Mouse (Mus musculus): Measurements from ENCODE around the gene Olfr49. TPM values are rescaled to one million over a fixed set of nuclear protein-coding genes. Genes with fewer than 3 reads are reported as not detected.

The Olfr49 gene
- polyA plus RNA-seq, 1 experiment from 2014 or later = not detected

- Histone ChIP-seq H3K4me3 (peak overlapping the region; percentile 62; the same call in 1 of the 2 replicates), H3K27ac (no peak overlapping the region), H3K4me1 (peaks cover 17% of the 10 kb centered on the region), H3K36me3 (no peaks in the 10 kb centered on the region), H3K9me3 (no peaks in the 10 kb centered on the region), H3K9ac (no peak overlapping the region), H3K4me2 (peak overlapping the region; percentile 84), H3K27me3 (no peaks in the 10 kb centered on the region)
- ATAC-seq (ENCODE audit: borderline replicate concordance, extremely low read depth, low FRiP score, low TSS enrichment) = no peak
- WGBS = 67% methylated on average over 2 of the region's 2 CpGs
Observed at GRCm38 (mm10) chr14:54260196-54260595, 24.5 kb downstream of the Olfr49 start.

- WGBS = 18% methylated on average over 8 of the region's 8 CpGs
- no peak for ATAC-seq (ENCODE audit: borderline replicate concordance, extremely low read depth, low FRiP score, low TSS enrichment)
- Histone ChIP-seq H3K4me1 (peaks cover 21% of the 10 kb centered on the region), H3K9me3 (no peaks in the 10 kb centered on the region), H3K9ac (peak overlapping the region; percentile 62), H3K36me3 (no peaks in the 10 kb centered on the region), H3K27me3 (no peaks in the 10 kb centered on the region), H3K4me2 (peak overlapping the region; percentile 84), H3K27ac (peak overlapping the region; percentile 66), H3K4me3 (peak overlapping the region; percentile 62)
Observed at GRCm38 (mm10) chr14:54259722-54260085, 25.0 kb downstream of the Olfr49 start.

GRCm38 (mm10) chr14:54259003-54259721 is 25.6 kb downstream of the Olfr49 start:
- peak; percentile 95 for ATAC-seq (ENCODE audit: borderline replicate concordance, extremely low read depth, low FRiP score, low TSS enrichment)

GRCm38 (mm10) chr14:54258131-54258670 is 26.5 kb downstream of the Olfr49 start:
- no peaks in the 10 kb centered on the region for H3K36me3 ChIP-seq
- no peaks in the 10 kb centered on the region for H3K27me3 ChIP-seq
- H3K4me1 ChIP-seq = peaks cover 26% of the 10 kb centered on the region
- H3K9ac ChIP-seq = 0 out of 2 replicates have a peak overlapping the region, but pooled peaks have one; percentile 19
- peak overlapping the region; percentile 84 for H3K4me2 ChIP-seq
- WGBS = 48% methylated on average over 7 of the region's 7 CpGs
- H3K27ac ChIP-seq = no peak overlapping the region
- no peak for ATAC-seq (ENCODE audit: borderline replicate concordance, extremely low read depth, low FRiP score, low TSS enrichment)
- peak overlapping the region; percentile 62; the same call in 1 of the 2 replicates for H3K4me3 ChIP-seq
- no peaks in the 10 kb centered on the region for H3K9me3 ChIP-seq

More at GRCm38 (mm10) chr14:54259003-54259721, 25.6 kb downstream of the Olfr49 start:
- H3K4me2 ChIP-seq = peak overlapping the region; percentile 84
- peak overlapping the region; percentile 66 for H3K27ac ChIP-seq
- H3K4me1 ChIP-seq = peaks cover 26% of the 10 kb centered on the region
- under 1% methylated on average over 35 of the region's 35 CpGs for WGBS
- H3K9ac ChIP-seq = peak overlapping the region; percentile 62
- H3K27me3 ChIP-seq = no peaks in the 10 kb centered on the region
- no peaks in the 10 kb centered on the region for H3K9me3 ChIP-seq
- no peaks in the 10 kb centered on the region for H3K36me3 ChIP-seq
- peak overlapping the region; percentile 62 for H3K4me3 ChIP-seq

GRCm38 (mm10) chr14:54254670-54255202 is 30.0 kb downstream of the Olfr49 start:
- ATAC-seq (ENCODE audit: borderline replicate concordance, extremely low read depth, low FRiP score, low TSS enrichment) = no peak
- WGBS = 47% methylated on average over 12 of the region's 12 CpGs
- Histone ChIP-seq H3K36me3 (no peaks in the 10 kb centered on the region), H3K4me1 (peaks cover 47% of the 10 kb centered on the region), H3K9me3 (no peaks in the 10 kb centered on the region), H3K4me3 (peak overlapping the region; percentile 89), H3K27ac (peak overlapping the region; percentile 87; the same call in 1 of the 2 replicates), H3K27me3 (no peaks in the 10 kb centered on the region), H3K9ac (peak overlapping the region; percentile 59; the same call in 1 of the 2 replicates), H3K4me2 (peak overlapping the region; percentile 65)

- peak within 1 kb of the TSS; percentile 77 for H3K9ac ChIP-seq
- H3K27me3 ChIP-seq = no peaks in the 10 kb centered on the region
- H3K4me3 ChIP-seq = peak within 1 kb of the TSS; percentile 89
- no peaks in the 10 kb centered on the region for H3K36me3 ChIP-seq
- peaks cover 51% of the 10 kb centered on the region for H3K4me1 ChIP-seq
- H3K9me3 ChIP-seq = no peaks in the 10 kb centered on the region
- peak within 1 kb of the TSS; percentile 65 for H3K4me2 ChIP-seq
- WGBS = under 1% methylated on average over 39 of the region's 39 CpGs
- peak; percentile 99 for ATAC-seq (ENCODE audit: borderline replicate concordance, extremely low read depth, low FRiP score, low TSS enrichment)
- peak within 1 kb of the TSS; percentile 87 for H3K27ac ChIP-seq
Observed at GRCm38 (mm10) chr14:54253741-54254291, 30.9 kb downstream of the Olfr49 start, which contains the start of the genes Dad1 and Abhd4. Gene Dad1 (minus strand): TSS chr14:54254104. Gene Abhd4 (plus strand): TSS chr14:54254188.

- Histone ChIP-seq H3K4me1 (peaks cover 47% of the 10 kb centered on the region), H3K4me2 (peak overlapping the region; percentile 13), H3K4me3 (no peak overlapping the region), H3K36me3 (peaks cover 17% of the 10 kb centered on the region; the same call in 1 of the 2 replicates), H3K27me3 (no peaks in the 10 kb centered on the region), H3K9me3 (no peaks in the 10 kb centered on the region), H3K9ac (no peak overlapping the region), H3K27ac (peak overlapping the region; percentile 29; the same call in 1 of the 2 replicates)
- no peak for ATAC-seq (ENCODE audit: borderline replicate concordance, extremely low read depth, low FRiP score, low TSS enrichment)
- 41% methylated on average over 4 of the region's 4 CpGs for WGBS
Observed at GRCm38 (mm10) chr14:54250122-54250521, 34.6 kb downstream of the Olfr49 start.

- Histone ChIP-seq H3K27ac (0 out of 2 replicates have a peak overlapping the region, but pooled peaks have one; percentile 5), H3K4me1 (peaks cover 39% of the 10 kb centered on the region), H3K36me3 (peaks cover 17% of the 10 kb centered on the region; the same call in 1 of the 2 replicates), H3K9me3 (no peaks in the 10 kb centered on the region), H3K4me3 (no peak overlapping the region), H3K9ac (no peak overlapping the region), H3K4me2 (peak overlapping the region; percentile 19; the same call in 1 of the 2 replicates), H3K27me3 (no peaks in the 10 kb centered on the region)
- WGBS = 28% methylated on average over 9 of the region's 9 CpGs
- no peak for ATAC-seq (ENCODE audit: borderline replicate concordance, extremely low read depth, low FRiP score, low TSS enrichment)
Observed at GRCm38 (mm10) chr14:54249326-54249725, 35.4 kb downstream of the Olfr49 start.

GRCm38 (mm10) chr14:54246232-54246631 is 38.5 kb downstream of the Olfr49 start:
- peaks cover 46% of the 10 kb centered on the region for H3K36me3 ChIP-seq
- no peak overlapping the region for H3K27ac ChIP-seq
- H3K4me3 ChIP-seq = no peak overlapping the region
- no peaks in the 10 kb centered on the region for H3K9me3 ChIP-seq
- H3K4me1 ChIP-seq = peaks cover 24% of the 10 kb centered on the region
- WGBS = 89% methylated on average over 3 of the region's 3 CpGs
- ATAC-seq (ENCODE audit: borderline replicate concordance, extremely low read depth, low FRiP score, low TSS enrichment) = no peak
- H3K27me3 ChIP-seq = no peaks in the 10 kb centered on the region
- no peak overlapping the region for H3K4me2 ChIP-seq
- no peak overlapping the region for H3K9ac ChIP-seq

- Histone ChIP-seq H3K9ac (no peak overlapping the region), H3K9me3 (no peaks in the 10 kb centered on the region), H3K27ac (no peak overlapping the region), H3K4me3 (no peak overlapping the region), H3K4me1 (peaks cover 6% of the 10 kb centered on the region), H3K27me3 (no peaks in the 10 kb centered on the region), H3K36me3 (peaks cover 54% of the 10 kb centered on the region), H3K4me2 (no peak overlapping the region)
- 59% methylated on average over 3 of the region's 3 CpGs for WGBS
- no peak for ATAC-seq (ENCODE audit: borderline replicate concordance, extremely low read depth, low FRiP score, low TSS enrichment)
Observed at GRCm38 (mm10) chr14:54244183-54244582, 40.6 kb downstream of the Olfr49 start.

GRCm38 (mm10) chr14:54240542-54240941 is 44.2 kb downstream of the Olfr49 start:
- Histone ChIP-seq H3K36me3 (peaks cover 38% of the 10 kb centered on the region), H3K27ac (no peak overlapping the region), H3K27me3 (no peaks in the 10 kb centered on the region), H3K9me3 (no peaks in the 10 kb centered on the region), H3K9ac (no peak overlapping the region), H3K4me1 (0 out of 2 replicates have a peak, but pooled peaks cover 6% of the 10 kb centered on the region), H3K4me3 (no peak overlapping the region), H3K4me2 (no peak overlapping the region)
- 86% methylated on average over 5 of the region's 5 CpGs for WGBS
- ATAC-seq (ENCODE audit: borderline replicate concordance, extremely low read depth, low FRiP score, low TSS enrichment) = no peak
